Mouse (Mus musculus) granulocyte monocyte progenitor cell, adult 5-6 weeks (primary cell): ENCODE data around the gene Pde8b. TPM values are rescaled to one million over a fixed set of nuclear protein-coding genes. Genes with fewer than 3 reads are reported as not detected.

Experiments
- ATAC-seq: replicated peaks from 2 replicates; pipeline ENCODE4 v1.8.0; 2016; ENCODE audit warnings: mild to moderate bottlenecking, moderate TSS enrichment, inconsistent platforms; ENCODE audit not compliant: poor library complexity, severe bottlenecking
- total RNA-seq, 2 experiments: library from RNA; stranded (forward) in 1 of 2; stranded (reverse) in 1 of 2; fragments of 200-712, 200-1000 nt in 1 of 2; fragments of >200 nt in 1 of 2; fragmentation: Nextera tagmentation in 1 of 2; gene quantifications; 2 replicates each; pipeline ENCODE4 v1.2.3; 2014 to 2017

Pde8b gene
- total RNA-seq, 2 experiments from 2014 or later: 0.52 TPM; not detected in 1

- ATAC-seq: no peak
Observed at GRCm38 (mm10) chr13:95160211-95160610, 89.9 kb downstream of the Pde8b start.

GRCm38 (mm10) chr13:95158986-95159385 is 91.2 kb downstream of the Pde8b start:
- ATAC-seq: no peak

- no peak for ATAC-seq
Observed at GRCm38 (mm10) chr13:95144746-95145145, 105.4 kb downstream of the Pde8b start.

GRCm38 (mm10) chr13:95140460-95141079 is 109.6 kb downstream of the Pde8b start:
- ATAC-seq: no peak

GRCm38 (mm10) chr13:95135326-95136150 is 114.6 kb downstream of the Pde8b start:
- no peak for ATAC-seq

GRCm38 (mm10) chr13:95131848-95132247 is 118.3 kb downstream of the Pde8b start:
- ATAC-seq: no peak

- no peak for ATAC-seq
Observed at GRCm38 (mm10) chr13:95131041-95131440, 119.1 kb downstream of the Pde8b start.

GRCm38 (mm10) chr13:95127288-95127687 is 122.8 kb downstream of the Pde8b start:
- no peak for ATAC-seq

- ATAC-seq: no peak
Observed at GRCm38 (mm10) chr13:95126801-95127200, 123.3 kb downstream of the Pde8b start.

GRCm38 (mm10) chr13:95125546-95126215 is 124.5 kb downstream of the Pde8b start:
- ATAC-seq: no peak

- no peak for ATAC-seq
Observed at GRCm38 (mm10) chr13:95120570-95120969, 129.6 kb downstream of the Pde8b start.

GRCm38 (mm10) chr13:95113763-95114162 is 136.4 kb downstream of the Pde8b start:
- ATAC-seq: no peak

- ATAC-seq: no peak
Observed at GRCm38 (mm10) chr13:95109555-95109954, 140.6 kb downstream of the Pde8b start.

- no peak for ATAC-seq
Observed at GRCm38 (mm10) chr13:95108035-95108434, 142.1 kb downstream of the Pde8b start.

GRCm38 (mm10) chr13:95104865-95105264 is 145.3 kb downstream of the Pde8b start:
- no peak for ATAC-seq

GRCm38 (mm10) chr13:95102985-95103590 is 147.0 kb downstream of the Pde8b start:
- no peak for ATAC-seq

- no peak for ATAC-seq
Observed at GRCm38 (mm10) chr13:95101315-95101714, 148.8 kb downstream of the Pde8b start.

GRCm38 (mm10) chr13:95098931-95099720 is 151.0 kb downstream of the Pde8b start:
- ATAC-seq: no peak

- ATAC-seq: no peak
Observed at GRCm38 (mm10) chr13:95096646-95097045, 153.5 kb downstream of the Pde8b start.

GRCm38 (mm10) chr13:95095860-95096259 is 154.3 kb downstream of the Pde8b start:
- no peak for ATAC-seq
